Mouse (Mus musculus): ENCODE measurements around the gene Polr3f.

GRCm38 (mm10) chr2:144545481-144545880 lies 18.0 kb downstream of the Polr3f start:
- TF ChIP-seq CTCF (IDR thresholded peaks at IDR 0.05; ENCODE audit: control insufficient read depth, insufficient read depth, insufficient replicate concordance, low read depth, low read length) (no peak), POLR2A (IDR thresholded peaks at IDR 0.05; ENCODE audit: control insufficient read depth, low read depth, low read length) (no peak)

Data from testis, adult 2 months (tissue).